Mouse (Mus musculus) midbrain, embryonic 15.5 days (tissue): ENCODE data around the gene Ksr1. TPM values are rescaled to one million over a fixed set of nuclear protein-coding genes. Genes with fewer than 3 reads are reported as not detected.

ENCODE experiments used
- ATAC-seq: fragments of 200-750 bp; cut with Nextera tagmentation; replicated peaks from 2 replicates; pipeline ENCODE4 v1.8.0; 2017; ENCODE audit warnings: moderate TSS enrichment
- H3K27ac ChIP-seq: fragments of 300-500 bp; sonication (generic); 2 replicates; pipeline ENCODE4 v1.5.1; 2015; ENCODE audit warnings: mild to moderate bottlenecking, inconsistent platforms
- H3K27me3 ChIP-seq: fragments of 300-500 bp; sonication (generic); replicated peaks from 2 replicates; pipeline ENCODE4 v1.6.1; 2015; ENCODE audit warnings: inconsistent platforms
- H3K36me3 ChIP-seq: fragments of 300-500 bp; sonication (generic); replicated peaks from 2 replicates; pipeline ENCODE4 v1.6.1; 2015; ENCODE audit warnings: inconsistent platforms
- H3K4me1 ChIP-seq: fragments of 300-500 bp; sonication (generic); 2 replicates; pipeline ENCODE4 v1.6.1; 2015; ENCODE audit warnings: inconsistent platforms
- H3K4me2 ChIP-seq: fragments of 300-500 bp; sonication (generic); 2 replicates; pipeline ENCODE4 v1.6.1; 2015; ENCODE audit warnings: inconsistent platforms, mild to moderate bottlenecking, moderate library complexity
- H3K4me3 ChIP-seq: fragments of 300-500 bp; sonication (generic); 2 replicates; pipeline ENCODE4 v1.5.1; 2015; ENCODE audit warnings: mild to moderate bottlenecking, inconsistent platforms
- H3K9ac ChIP-seq: fragments of 300-500 bp; sonication (generic); 2 replicates; pipeline ENCODE4 v1.6.1; 2015; ENCODE audit warnings: mild to moderate bottlenecking, inconsistent platforms
- H3K9me3 ChIP-seq: fragments of 300-500 bp; sonication (generic); 2 replicates; pipeline ENCODE4 v1.6.1; 2016; ENCODE audit warnings: inconsistent platforms
- WGBS: fragments of 180-500 bp; shearing (Covaris S2); methylation state at CpG from one replicate; pipeline ENCODE4 v1.1.7; 2015; ENCODE audit warnings: mixed read lengths; 5-methylcytosine and 5-hydroxymethylcytosine counted together
- polyA plus RNA-seq: library from polyadenylated mRNA; unstranded; fragments of >200 nt; fragmentation: Nextera tagmentation; extraction: Ambion mirVana; gene quantifications from 2 replicates; pipeline ENCODE4 v1.2.1, GENCODE M21; 2015

The Ksr1 gene
- polyA plus RNA-seq, 1 experiment from 2014 or later = 5.1 TPM

DNA sequence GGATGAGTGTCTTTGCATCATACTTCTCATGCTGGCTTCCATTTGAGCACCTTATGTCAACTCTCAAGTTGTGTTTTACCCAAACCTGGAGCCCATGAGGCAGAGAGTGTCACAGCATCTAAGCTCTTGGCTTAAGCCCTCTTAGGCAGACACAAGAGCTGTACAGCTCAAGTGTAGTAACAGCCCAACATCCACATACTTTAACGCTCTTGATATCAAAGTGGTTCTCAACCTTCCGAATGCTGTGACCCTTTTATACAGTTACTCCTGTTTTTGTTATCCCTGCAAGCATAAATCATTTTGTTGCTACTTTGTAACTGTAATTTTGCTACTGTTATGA is 80.0 kb downstream of the Ksr1 start:
- H3K27me3 ChIP-seq = no peaks in the 10 kb centered on the region
- H3K27ac ChIP-seq = no peak overlapping the region
- H3K36me3 ChIP-seq = no peaks in the 10 kb centered on the region
- H3K9ac ChIP-seq = no peak overlapping the region
- H3K9me3 ChIP-seq = no peaks in the 10 kb centered on the region
- peaks cover 16% of the 10 kb centered on the region for H3K4me1 ChIP-seq
- no peak overlapping the region for H3K4me2 ChIP-seq
- WGBS = 95% methylated on average over 2 of the region's 2 CpGs
- no peak for ATAC-seq
- H3K4me3 ChIP-seq = no peak overlapping the region

DNA sequence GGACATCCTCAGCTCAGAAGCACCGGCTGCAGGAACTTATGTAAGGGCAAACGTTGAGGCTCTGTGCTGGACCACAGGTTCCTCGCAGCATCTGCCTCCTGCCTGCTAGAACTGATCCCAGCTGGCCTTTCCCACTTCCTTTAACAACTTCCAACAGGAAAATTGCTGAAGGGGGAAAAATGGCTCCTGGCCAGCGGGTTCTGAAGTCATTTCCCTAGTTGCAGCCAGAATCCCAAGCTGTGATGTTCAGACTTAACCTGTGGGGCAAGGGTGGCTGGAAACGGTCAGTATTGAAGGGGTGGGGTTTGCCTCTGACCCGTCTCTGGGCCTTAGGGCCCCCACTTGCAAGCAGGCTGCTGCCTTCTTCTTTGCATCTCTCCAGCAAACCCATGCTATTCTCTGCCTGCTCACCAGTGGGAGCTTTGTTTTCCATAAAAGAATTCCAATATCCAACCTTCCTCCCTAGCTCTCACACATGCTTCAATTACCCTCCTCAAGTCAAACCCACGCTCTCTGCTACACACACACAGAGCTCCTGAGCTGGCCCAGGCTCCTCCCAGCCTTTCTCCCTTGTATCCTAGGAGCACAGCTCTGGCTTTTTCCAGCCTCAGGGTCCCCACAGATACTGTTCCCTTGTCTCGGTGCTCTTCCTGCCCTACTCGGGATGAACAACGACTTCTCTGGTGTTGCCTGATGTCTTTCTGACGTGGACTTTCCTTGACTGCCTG is 80.6 kb downstream of the Ksr1 start:
- Histone ChIP-seq H3K4me2 (no peak overlapping the region), H3K4me3 (no peak overlapping the region), H3K9me3 (no peaks in the 10 kb centered on the region), H3K36me3 (no peaks in the 10 kb centered on the region), H3K4me1 (peaks cover 16% of the 10 kb centered on the region), H3K9ac (no peak overlapping the region), H3K27ac (no peak overlapping the region), H3K27me3 (no peaks in the 10 kb centered on the region)
- ATAC-seq = no peak
- WGBS = 77% methylated on average over 11 of the region's 11 CpGs

DNA sequence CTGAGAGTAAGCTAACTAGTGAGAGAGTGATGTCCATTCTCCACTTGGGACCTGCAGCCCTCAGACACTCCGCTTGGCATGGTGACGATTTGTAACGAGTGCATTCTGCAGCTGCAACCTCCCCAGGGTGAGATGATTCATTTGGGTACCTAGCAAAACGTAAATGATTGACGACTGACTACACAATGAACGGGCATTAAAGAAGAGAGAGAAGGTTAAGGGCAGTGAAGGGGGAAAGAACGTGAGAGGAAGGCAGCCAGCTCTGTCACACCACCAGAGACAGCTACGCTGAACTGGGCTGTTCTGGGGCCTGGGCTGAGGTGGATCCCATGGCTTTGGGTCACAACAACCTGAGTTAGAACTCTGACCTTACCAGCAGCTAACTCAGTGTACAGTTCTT is 81.9 kb downstream of the Ksr1 start:
- Histone ChIP-seq H3K36me3 (no peaks in the 10 kb centered on the region), H3K4me3 (no peak overlapping the region), H3K27me3 (no peaks in the 10 kb centered on the region), H3K9ac (no peak overlapping the region), H3K4me2 (no peak overlapping the region), H3K4me1 (peaks cover 7% of the 10 kb centered on the region; the same call in 1 of the 2 replicates), H3K9me3 (no peaks in the 10 kb centered on the region), H3K27ac (no peak overlapping the region)
- no peak for ATAC-seq
- 58% methylated on average over 8 of the region's 8 CpGs for WGBS

DNA sequence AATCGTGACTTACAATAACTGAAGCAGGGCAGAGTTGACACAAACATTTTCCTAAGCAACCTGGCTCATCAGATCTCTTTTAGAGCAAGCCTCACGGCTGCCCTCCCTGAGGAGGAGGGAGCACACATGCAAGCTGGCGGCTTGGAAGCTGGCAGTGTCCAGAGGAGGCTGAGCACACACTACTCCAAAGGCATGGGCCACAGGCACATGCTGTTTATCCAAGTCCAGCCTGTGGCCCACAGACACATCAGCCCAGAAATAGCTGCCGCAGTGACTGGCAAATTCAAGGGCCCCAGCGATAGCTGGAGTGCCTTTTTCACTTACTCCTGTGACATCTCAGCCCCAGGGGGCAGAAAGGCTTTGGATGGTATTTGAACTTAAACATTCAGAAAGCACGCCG is 82.6 kb downstream of the Ksr1 start:
- peaks cover 3% of the 10 kb centered on the region; the same call in 1 of the 2 replicates for H3K4me1 ChIP-seq
- no peak overlapping the region for H3K9ac ChIP-seq
- no peaks in the 10 kb centered on the region for H3K27me3 ChIP-seq
- H3K4me2 ChIP-seq = no peak overlapping the region
- no peak for ATAC-seq
- H3K36me3 ChIP-seq = no peaks in the 10 kb centered on the region
- H3K9me3 ChIP-seq = no peaks in the 10 kb centered on the region
- H3K4me3 ChIP-seq = no peak overlapping the region
- 77% methylated on average over 7 of the region's 7 CpGs for WGBS
- H3K27ac ChIP-seq = no peak overlapping the region

DNA sequence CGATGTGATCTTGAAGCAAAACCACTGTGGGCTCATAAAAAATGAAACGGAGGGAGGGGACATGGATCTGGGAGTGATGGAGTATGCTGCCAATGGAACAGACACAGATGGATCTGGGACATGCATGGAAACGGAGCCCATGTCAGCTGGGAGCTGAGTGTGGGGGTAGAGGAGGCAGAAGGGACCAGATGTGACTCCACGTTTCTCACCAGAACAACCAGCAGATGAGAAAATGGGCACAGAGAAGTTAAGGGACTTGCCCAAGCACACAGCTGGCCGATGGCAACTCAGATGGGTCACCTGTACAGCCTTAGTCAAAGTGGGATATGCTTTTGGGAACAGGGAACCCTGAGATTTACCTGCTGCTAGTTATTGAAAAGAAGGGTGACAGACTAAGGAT is 83.3 kb downstream of the Ksr1 start:
- WGBS = 88% methylated on average over 5 of the region's 5 CpGs
- ATAC-seq = no peak
- H3K36me3 ChIP-seq = no peaks in the 10 kb centered on the region

DNA sequence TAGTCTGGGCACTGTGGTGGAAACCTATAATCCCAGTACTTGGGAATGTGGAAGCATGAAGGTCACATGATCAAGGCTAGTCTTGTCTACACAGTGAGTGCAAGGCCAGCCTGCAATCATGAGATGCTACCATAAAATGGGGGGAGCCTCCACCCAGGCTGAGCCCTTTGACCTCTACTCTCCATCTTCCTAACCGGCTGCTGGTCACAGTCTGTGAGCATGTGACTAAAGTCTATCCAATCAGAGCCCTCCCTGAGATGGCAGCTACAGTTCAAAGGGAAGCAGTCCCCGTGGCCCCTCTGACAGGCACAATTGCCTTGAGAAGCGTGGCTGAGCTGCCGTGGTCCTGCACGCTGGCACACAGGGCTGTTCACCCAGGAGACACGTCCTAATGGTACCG is 84.4 kb downstream of the Ksr1 start:
- no peak overlapping the region for H3K9ac ChIP-seq
- no peak overlapping the region for H3K4me3 ChIP-seq
- no peak for ATAC-seq
- peaks cover 10% of the 10 kb centered on the region; the same call in 1 of the 2 replicates for H3K4me1 ChIP-seq
- no peaks in the 10 kb centered on the region for H3K27me3 ChIP-seq
- H3K9me3 ChIP-seq = no peaks in the 10 kb centered on the region
- H3K36me3 ChIP-seq = no peaks in the 10 kb centered on the region
- H3K27ac ChIP-seq = no peak overlapping the region
- H3K4me2 ChIP-seq = no peak overlapping the region
- 38% methylated on average over 7 of the region's 7 CpGs for WGBS

More for the DNA sequence above, 83.3 kb downstream of the Ksr1 start:
- no peak overlapping the region for H3K9ac ChIP-seq
- H3K9me3 ChIP-seq = no peaks in the 10 kb centered on the region
- no peak overlapping the region for H3K4me3 ChIP-seq
- H3K27me3 ChIP-seq = no peaks in the 10 kb centered on the region
- H3K27ac ChIP-seq = no peak overlapping the region
- H3K4me2 ChIP-seq = no peak overlapping the region
- peaks cover 3% of the 10 kb centered on the region; the same call in 1 of the 2 replicates for H3K4me1 ChIP-seq

DNA sequence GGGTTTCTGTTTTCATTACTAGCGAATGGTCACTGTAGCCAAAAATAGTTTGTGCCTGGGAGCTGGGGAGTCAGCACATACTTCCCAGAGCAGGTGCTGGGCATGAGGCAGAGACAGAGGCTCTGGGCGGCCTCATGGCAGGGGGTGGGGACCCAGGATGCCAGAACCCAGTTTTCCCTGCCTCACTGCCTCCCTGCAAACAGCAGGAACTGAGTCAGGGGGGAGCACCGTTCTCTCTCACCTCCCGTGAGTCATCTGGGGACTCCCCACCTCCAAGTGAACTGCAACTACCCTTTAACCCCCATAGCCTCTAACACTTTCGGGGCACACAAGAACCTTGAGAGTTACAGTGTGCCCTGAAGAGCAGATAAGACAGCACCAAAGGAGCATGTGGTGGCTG is 86.4 kb downstream of the Ksr1 start:
- no peak overlapping the region for H3K4me3 ChIP-seq
- H3K9ac ChIP-seq = no peak overlapping the region
- no peak for ATAC-seq
- WGBS = 87% methylated on average over 5 of the region's 5 CpGs
- no peak overlapping the region for H3K4me2 ChIP-seq
- H3K27me3 ChIP-seq = no peaks in the 10 kb centered on the region
- H3K27ac ChIP-seq = no peak overlapping the region
- peaks cover 10% of the 10 kb centered on the region; the same call in 1 of the 2 replicates for H3K4me1 ChIP-seq
- no peaks in the 10 kb centered on the region for H3K36me3 ChIP-seq
- H3K9me3 ChIP-seq = no peaks in the 10 kb centered on the region

DNA sequence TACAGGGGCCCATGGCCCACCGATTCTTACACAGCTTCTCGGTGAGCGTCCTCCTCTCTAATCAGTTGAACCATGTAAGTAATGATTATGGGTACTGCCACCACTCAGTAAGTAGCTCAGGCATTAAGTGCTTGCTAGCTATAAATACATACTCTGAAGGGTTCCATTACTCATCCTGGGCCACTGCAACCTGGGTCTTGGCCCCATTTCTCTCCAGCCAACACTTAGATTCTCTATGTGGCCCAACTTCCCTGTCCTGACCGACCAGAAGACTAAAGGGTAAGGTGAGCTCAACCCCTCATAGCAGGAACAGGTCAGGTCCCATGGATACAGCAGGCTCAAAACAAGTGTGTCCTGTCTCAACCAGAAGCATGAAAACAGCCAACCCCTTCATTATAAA is 87.1 kb downstream of the Ksr1 start:
- Histone ChIP-seq H3K4me2 (no peak overlapping the region), H3K9me3 (no peaks in the 10 kb centered on the region), H3K4me3 (no peak overlapping the region), H3K27ac (no peak overlapping the region), H3K36me3 (no peaks in the 10 kb centered on the region), H3K4me1 (peaks cover 10% of the 10 kb centered on the region; the same call in 1 of the 2 replicates), H3K9ac (no peak overlapping the region), H3K27me3 (no peaks in the 10 kb centered on the region)
- ATAC-seq = no peak
- 94% methylated on average over 4 of the region's 4 CpGs for WGBS

DNA sequence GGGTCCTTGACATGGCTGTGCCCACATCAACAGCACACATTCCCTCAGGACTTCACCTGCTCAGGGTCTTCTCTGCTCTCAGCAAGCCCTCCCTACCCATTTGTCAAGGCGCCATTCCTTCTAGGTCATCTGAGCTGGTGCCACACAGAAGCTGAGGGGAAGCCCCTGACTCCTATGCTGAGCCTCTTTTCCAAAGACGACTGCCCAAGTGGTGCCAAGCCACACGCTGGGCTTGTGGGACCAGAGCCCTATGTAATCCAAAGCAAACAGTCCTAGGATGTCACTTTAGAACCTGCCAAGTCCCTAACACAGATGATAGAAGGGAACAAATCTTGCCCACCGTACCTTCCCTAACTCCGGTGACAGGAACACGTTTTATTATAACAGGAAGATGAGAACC is 87.6 kb downstream of the Ksr1 start:
- H3K27me3 ChIP-seq = no peaks in the 10 kb centered on the region
- H3K9me3 ChIP-seq = no peaks in the 10 kb centered on the region
- no peaks in the 10 kb centered on the region for H3K36me3 ChIP-seq
- WGBS = 92% methylated on average over 6 of the region's 6 CpGs
- no peak for ATAC-seq
- H3K9ac ChIP-seq = no peak overlapping the region
- peaks cover 10% of the 10 kb centered on the region; the same call in 1 of the 2 replicates for H3K4me1 ChIP-seq
- H3K27ac ChIP-seq = no peak overlapping the region
- H3K4me3 ChIP-seq = no peak overlapping the region
- H3K4me2 ChIP-seq = no peak overlapping the region

DNA sequence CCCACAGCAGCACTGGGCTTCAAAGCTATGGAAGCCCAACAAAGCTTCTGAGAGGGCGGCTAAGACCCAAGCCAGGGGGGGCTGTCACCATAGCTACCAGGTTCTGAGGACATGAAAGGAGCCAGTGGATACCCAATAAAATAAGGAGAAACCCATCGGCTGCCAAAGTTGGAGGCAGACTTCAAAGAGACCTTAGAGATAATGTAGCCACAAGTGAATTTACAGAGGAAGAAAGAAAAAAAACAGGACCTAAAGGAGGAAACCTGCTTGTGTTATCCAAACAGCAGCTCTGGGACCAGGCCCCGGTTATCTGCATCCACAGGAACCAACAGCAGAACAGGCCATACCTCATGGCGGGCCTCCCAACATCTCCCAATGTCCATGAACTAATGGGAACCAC is 88.4 kb downstream of the Ksr1 start:
- Histone ChIP-seq H3K4me1 (peaks cover 15% of the 10 kb centered on the region), H3K9me3 (no peaks in the 10 kb centered on the region), H3K4me2 (no peak overlapping the region), H3K36me3 (no peaks in the 10 kb centered on the region), H3K4me3 (no peak overlapping the region), H3K27ac (no peak overlapping the region), H3K9ac (no peak overlapping the region), H3K27me3 (no peaks in the 10 kb centered on the region)
- ATAC-seq = no peak
- WGBS = 49% methylated on average over 4 of the region's 4 CpGs

DNA sequence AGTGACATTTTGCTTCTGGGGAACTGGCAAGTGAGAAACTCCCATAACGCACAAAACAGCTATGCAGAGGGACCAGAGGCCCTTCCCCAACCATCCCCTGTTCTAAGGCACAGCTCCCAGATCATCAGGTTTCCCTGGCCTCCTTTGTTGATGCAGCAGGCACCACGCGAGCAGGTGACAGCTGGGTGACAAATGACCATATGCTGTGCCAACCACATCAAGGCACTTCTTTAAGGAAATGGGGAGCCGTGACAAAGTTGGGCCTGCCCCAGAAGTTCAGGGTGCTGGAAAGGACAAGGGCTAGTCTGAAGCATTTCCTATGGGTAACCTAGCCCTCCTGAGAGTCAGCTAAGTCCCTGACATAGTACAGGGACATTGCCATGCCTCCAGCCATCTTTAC is 89.3 kb downstream of the Ksr1 start:
- Histone ChIP-seq H3K4me1 (peaks cover 15% of the 10 kb centered on the region), H3K27ac (no peak overlapping the region), H3K9me3 (no peaks in the 10 kb centered on the region), H3K9ac (no peak overlapping the region), H3K27me3 (no peaks in the 10 kb centered on the region), H3K4me2 (no peak overlapping the region), H3K36me3 (no peaks in the 10 kb centered on the region), H3K4me3 (no peak overlapping the region)
- no peak for ATAC-seq
- 92% methylated on average over 4 of the region's 4 CpGs for WGBS

DNA sequence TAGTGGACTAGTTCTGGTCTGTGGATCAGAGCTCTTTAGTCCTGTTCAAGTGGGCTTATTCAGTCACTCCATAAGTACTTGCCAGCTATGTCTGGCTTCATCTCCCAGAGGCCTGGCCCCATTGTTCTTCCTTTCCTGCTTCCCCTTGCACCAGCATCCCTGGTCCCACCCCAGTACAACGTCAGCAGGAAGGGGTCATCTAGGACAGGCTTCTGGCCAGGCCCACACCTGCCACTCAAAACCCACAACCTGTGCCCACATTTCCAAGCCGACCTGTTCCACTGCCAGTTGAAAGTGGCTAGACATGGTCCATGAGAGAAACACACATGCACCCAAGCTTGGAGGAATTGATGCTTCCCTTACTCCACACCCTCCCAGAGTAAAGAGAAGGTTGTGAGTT is 90.2 kb downstream of the Ksr1 start:
- WGBS = 55% methylated on average over 2 of the region's 2 CpGs
- H3K9ac ChIP-seq = no peak overlapping the region
- H3K27ac ChIP-seq = no peak overlapping the region
- no peaks in the 10 kb centered on the region for H3K27me3 ChIP-seq
- H3K4me1 ChIP-seq = peaks cover 14% of the 10 kb centered on the region
- no peaks in the 10 kb centered on the region for H3K36me3 ChIP-seq
- H3K4me2 ChIP-seq = no peak overlapping the region
- H3K4me3 ChIP-seq = no peak overlapping the region
- no peak for ATAC-seq
- no peaks in the 10 kb centered on the region for H3K9me3 ChIP-seq

DNA sequence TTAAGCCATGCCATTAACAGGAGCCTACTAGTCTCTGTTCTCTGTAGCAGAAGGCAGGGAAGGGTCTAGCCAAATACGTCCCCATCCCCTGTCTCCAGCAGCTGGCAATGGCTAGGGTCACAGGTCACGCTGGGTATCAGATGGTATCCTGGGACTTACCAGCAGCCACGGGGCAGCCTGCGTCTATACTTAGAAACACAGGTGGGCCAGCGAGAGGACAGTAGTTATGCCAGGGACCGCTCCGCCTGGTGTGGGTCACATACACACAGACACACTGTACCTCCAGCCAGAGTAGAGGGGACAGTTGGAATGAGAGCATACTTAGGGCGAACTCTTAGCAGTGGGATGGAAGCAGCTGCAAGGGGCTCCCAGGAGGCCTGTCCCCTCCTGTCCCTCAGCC is 91.0 kb downstream of the Ksr1 start:
- Histone ChIP-seq H3K4me1 (peaks cover 14% of the 10 kb centered on the region), H3K36me3 (no peaks in the 10 kb centered on the region), H3K9me3 (no peaks in the 10 kb centered on the region), H3K4me3 (no peak overlapping the region), H3K4me2 (no peak overlapping the region), H3K9ac (no peak overlapping the region), H3K27me3 (no peaks in the 10 kb centered on the region), H3K27ac (no peak overlapping the region)
- ATAC-seq = no peak
- WGBS = 86% methylated on average over 8 of the region's 8 CpGs
